Mouse (Mus musculus) testis, adult 2 months (tissue): ENCODE measurements around the gene Bmp5. TPM values are rescaled to one million over a fixed set of nuclear protein-coding genes. Genes with fewer than 3 reads are reported as not detected.
"Not testable (repeated sequence)": the region's sequence is repeated elsewhere in the genome, so short reads cannot be mapped to it uniquely, and the experiment has no call there.

Source experiments
- H3K27ac ChIP-seq: fragments of 200-500 bp; 2 replicates; pipeline ENCODE4 v1.5.1; 2012; ENCODE audit warnings: low read depth, low read length; ENCODE audit not compliant: control insufficient read depth, insufficient read depth
- H3K27me3 ChIP-seq: fragments of 200-500 bp; 2 replicates; pipeline ENCODE4 v1.6.1; 2012; ENCODE audit warnings: mild to moderate bottlenecking, low read length, moderate library complexity; ENCODE audit not compliant: control insufficient read depth, insufficient read depth
- H3K36me3 ChIP-seq: fragments of 200-500 bp; 2 replicates; pipeline ENCODE4 v1.6.1; 2012; ENCODE audit warnings: mild to moderate bottlenecking, low read length; ENCODE audit not compliant: control insufficient read depth, insufficient read depth
- H3K4me1 ChIP-seq: fragments of 200-500 bp; 2 replicates; pipeline ENCODE4 v1.6.1; 2012; ENCODE audit warnings: low read length; ENCODE audit not compliant: control insufficient read depth, insufficient read depth
- H3K4me3 ChIP-seq: fragments of 200-500 bp; 2 replicates; pipeline ENCODE4 v1.5.1; 2012; ENCODE audit warnings: low read depth, mild to moderate bottlenecking, low read length, moderate library complexity, mixed read lengths; ENCODE audit not compliant: control insufficient read depth
- CTCF ChIP-seq: fragments of 200-500 bp; IDR thresholded peaks from 2 replicates; pipeline ENCODE4 v1.5.1; 2012; ENCODE audit warnings: low read depth, mild to moderate bottlenecking, inconsistent platforms, low read length, moderate library complexity; ENCODE audit not compliant: control insufficient read depth, insufficient read depth, insufficient replicate concordance
- POLR2A ChIP-seq: fragments of 200-500 bp; IDR thresholded peaks from 2 replicates; pipeline ENCODE4 v1.6.1; 2012; ENCODE audit warnings: low read depth, mild to moderate bottlenecking, inconsistent platforms, low read length, moderate library complexity; ENCODE audit not compliant: control insufficient read depth
- polyA plus RNA-seq: library from polyadenylated mRNA; depleted of rRNA; stranded (reverse); fragments of >200 nt; gene quantifications from 2 replicates; pipeline ENCODE4 v1.2.3, GENCODE M21; 2012

Bmp5 gene
- polyA plus RNA-seq, 1 experiment: 0.27 TPM

DNA sequence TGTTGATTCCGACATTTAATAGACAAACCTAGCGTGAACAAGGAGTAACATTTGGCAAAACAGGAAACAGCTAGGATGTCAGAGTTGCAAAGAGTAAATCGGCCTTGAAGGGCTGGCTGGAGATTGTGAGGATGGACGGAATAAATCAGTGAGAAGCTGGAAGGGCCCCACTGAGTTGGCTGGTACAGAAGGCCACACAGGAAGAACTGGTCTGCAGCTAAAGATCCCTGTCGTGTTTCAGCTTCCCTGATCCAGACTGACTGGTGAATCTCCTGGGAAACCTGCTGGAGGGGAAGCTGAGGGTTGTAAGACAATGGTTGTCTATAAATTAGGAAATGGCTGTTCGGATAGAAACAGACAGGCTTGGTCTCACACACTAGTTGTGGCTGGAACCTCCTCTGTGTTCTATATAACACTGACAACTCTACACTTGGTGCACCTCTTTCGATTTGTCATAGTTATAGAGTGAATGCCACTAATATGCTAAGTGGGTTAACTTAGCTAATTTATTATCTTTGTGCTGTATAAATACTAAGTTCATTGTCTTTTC lies 14.8 kb downstream of the Bmp5 start:
- Histone ChIP-seq H3K36me3 (no peaks in the 10 kb centered on the region), H3K4me3 (no peak overlapping the region), H3K4me1 (peaks cover 4% of the 10 kb centered on the region; the same call in 1 of the 2 replicates), H3K27ac (no peak overlapping the region), H3K27me3 (no peaks in the 10 kb centered on the region)
- TF ChIP-seq POLR2A: no peak
- TF ChIP-seq CTCF: no peak

- TF ChIP-seq CTCF: no peak
- no peak overlapping the region for H3K4me3 ChIP-seq
- no peaks in the 10 kb centered on the region for H3K36me3 ChIP-seq
- no peaks in the 10 kb centered on the region for H3K4me1 ChIP-seq
- no peaks in the 10 kb centered on the region for H3K27me3 ChIP-seq
- no peak overlapping the region for H3K27ac ChIP-seq
Observed at GRCm38 (mm10) chr9:75804940-75805339, 29.8 kb downstream of the Bmp5 start.

- H3K4me1 ChIP-seq, H3K27ac ChIP-seq, H3K27me3 ChIP-seq, H3K36me3 ChIP-seq, H3K4me3 ChIP-seq: not testable (repeated sequence)
Observed at GRCm38 (mm10) chr9:75808179-75808578, 33.0 kb downstream of the Bmp5 start.

GRCm38 (mm10) chr9:75808659-75809058 lies 33.5 kb downstream of the Bmp5 start:
- Histone ChIP-seq H3K4me3 (no peak overlapping the region), H3K27ac (no peak overlapping the region), H3K27me3 (no peaks in the 10 kb centered on the region), H3K4me1 (no peaks in the 10 kb centered on the region), H3K36me3 (no peaks in the 10 kb centered on the region)
- TF ChIP-seq CTCF: no peak
- TF ChIP-seq POLR2A: no peak

DNA sequence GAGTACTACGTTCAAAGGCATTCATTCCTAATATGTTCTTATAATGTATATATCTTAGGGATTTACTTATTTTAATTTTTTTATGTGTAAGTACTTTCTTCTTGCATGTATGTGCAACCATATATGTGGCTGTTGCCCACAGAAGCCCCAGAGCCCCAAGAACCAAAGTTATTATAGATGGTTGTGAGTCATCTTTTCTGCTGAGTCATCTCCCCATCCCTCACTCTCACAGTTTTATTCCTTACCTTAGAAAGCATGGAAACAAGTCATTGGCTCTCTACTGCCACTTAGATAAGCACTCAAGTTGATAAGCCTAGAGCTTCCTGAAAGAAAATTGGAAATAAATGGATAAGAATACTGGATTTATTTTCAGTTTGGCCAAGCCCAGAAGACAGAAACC lies 40.0 kb downstream of the Bmp5 start:
- H3K4me3 ChIP-seq: no peak overlapping the region
- no peaks in the 10 kb centered on the region for H3K4me1 ChIP-seq
- no peak for TF ChIP-seq CTCF
- H3K27me3 ChIP-seq: no peaks in the 10 kb centered on the region
- no peak overlapping the region for H3K27ac ChIP-seq
- H3K36me3 ChIP-seq: no peaks in the 10 kb centered on the region

GRCm38 (mm10) chr9:75818400-75818799 lies 43.2 kb downstream of the Bmp5 start:
- H3K27ac ChIP-seq: no peak overlapping the region
- H3K36me3 ChIP-seq: no peaks in the 10 kb centered on the region
- no peak for TF ChIP-seq CTCF
- no peak for TF ChIP-seq POLR2A

DNA sequence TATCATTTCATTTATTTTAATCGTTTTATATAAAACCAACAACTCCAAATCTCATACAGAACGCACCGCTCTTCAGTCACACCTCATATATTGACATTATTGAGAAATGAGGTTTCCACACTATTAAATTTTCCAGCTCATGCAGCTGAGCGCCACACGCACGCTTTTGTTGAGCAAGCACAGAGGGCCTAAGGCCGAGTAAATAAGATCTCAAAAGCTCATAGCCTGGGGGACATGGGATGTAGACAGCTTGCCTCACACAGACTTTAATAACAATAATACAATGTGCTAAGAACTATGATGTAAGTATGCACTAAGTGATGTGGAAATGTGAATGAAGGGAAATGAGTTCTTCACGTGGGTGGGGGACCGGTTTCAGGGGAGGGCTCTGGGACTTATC lies 57.3 kb downstream of the Bmp5 start:
- no peaks in the 10 kb centered on the region for H3K4me1 ChIP-seq
- no peaks in the 10 kb centered on the region for H3K36me3 ChIP-seq
- H3K27me3 ChIP-seq: no peaks in the 10 kb centered on the region
- TF ChIP-seq CTCF (no peak), POLR2A (no peak)
- H3K27ac ChIP-seq: no peak overlapping the region
- H3K4me3 ChIP-seq: no peak overlapping the region

More at GRCm38 (mm10) chr9:75818400-75818799, 43.2 kb downstream of the Bmp5 start:
- Histone ChIP-seq H3K27me3 (no peaks in the 10 kb centered on the region), H3K4me1 (no peaks in the 10 kb centered on the region), H3K4me3 (no peak overlapping the region)

- Histone ChIP-seq H3K27me3 (no peaks in the 10 kb centered on the region), H3K27ac (no peak overlapping the region), H3K36me3 (no peaks in the 10 kb centered on the region), H3K4me1 (no peaks in the 10 kb centered on the region), H3K4me3 (no peak overlapping the region)
- TF ChIP-seq POLR2A: no peak
- no peak for TF ChIP-seq CTCF
Observed at GRCm38 (mm10) chr9:75833189-75833732, 58.1 kb downstream of the Bmp5 start.
